Mouse (Mus musculus) neural tube, embryonic 10.5 days (tissue): ENCODE measurements at regions not wholly inside any gene's neighbourhood (a gene's known extent, or its start where the extent isn't known, plus 50 kb on each side); places are given as distances from the start of the nearest gene placed in this dataset.
"Not testable (repeated sequence)": the region's sequence is repeated elsewhere in the genome, so short reads cannot be mapped to it uniquely, and the experiment has no call there.

Experiments
- DNase-seq: peaks from one replicate; pipeline ENCODE4 v3.0.0-alpha.2; 2017; ENCODE audit warnings: low spot score; ENCODE audit errors: extremely low spot score

- no peak for DNase-seq
These were observed 322.5 kb downstream of the Ajap1 start for GRCm38 (mm10) chr4:153160115-153160514.

- no peak for DNase-seq
These were observed 325.0 kb downstream of the Ajap1 start for GRCm38 (mm10) chr4:153157572-153157971.

GRCm38 (mm10) chr4:153152923-153153322, 329.7 kb downstream of the Ajap1 start:
- DNase-seq = not testable (repeated sequence)

GRCm38 (mm10) chr4:153133147-153133546, 349.5 kb downstream of the Ajap1 start:
- DNase-seq = no peak

- DNase-seq = no peak
These were observed 353.3 kb downstream of the Ajap1 start for GRCm38 (mm10) chr4:153129345-153129744.

- no peak for DNase-seq
These were observed 354.4 kb downstream of the Ajap1 start for GRCm38 (mm10) chr4:153128162-153128561.

- no peak for DNase-seq
These were observed 362.1 kb downstream of the Ajap1 start for GRCm38 (mm10) chr4:153120480-153120879.

GRCm38 (mm10) chr4:153119647-153120102, 362.9 kb downstream of the Ajap1 start:
- no peak for DNase-seq

- no peak for DNase-seq
These were observed 363.6 kb downstream of the Ajap1 start for GRCm38 (mm10) chr4:153118824-153119646.

- DNase-seq = no peak
These were observed 367.6 kb downstream of the Ajap1 start for GRCm38 (mm10) chr4:153114998-153115397.

GRCm38 (mm10) chr4:153113577-153113976, 369.0 kb downstream of the Ajap1 start:
- no peak for DNase-seq

- DNase-seq = no peak
These were observed 372.3 kb downstream of the Ajap1 start for GRCm38 (mm10) chr4:153110291-153110746.

GRCm38 (mm10) chr4:153098591-153098990, 384.0 kb downstream of the Ajap1 start:
- DNase-seq = no peak

- no peak for DNase-seq
These were observed 385.0 kb downstream of the Ajap1 start for GRCm38 (mm10) chr4:153097601-153098000.

- no peak for DNase-seq
These were observed 389.5 kb downstream of the Ajap1 start for GRCm38 (mm10) chr4:153093129-153093528.

GRCm38 (mm10) chr4:153082166-153082565, 400.4 kb downstream of the Ajap1 start:
- no peak for DNase-seq

GRCm38 (mm10) chr4:153074590-153074989, 408.0 kb downstream of the Ajap1 start:
- no peak for DNase-seq

- DNase-seq = no peak
These were observed 412.3 kb downstream of the Ajap1 start for GRCm38 (mm10) chr4:153070190-153070745.

GRCm38 (mm10) chr4:153068484-153069033, 414.1 kb downstream of the Ajap1 start:
- DNase-seq = no peak

GRCm38 (mm10) chr4:153064021-153064605, 418.5 kb downstream of the Ajap1 start:
- no peak for DNase-seq

GRCm38 (mm10) chr4:153063402-153063801, 419.2 kb downstream of the Ajap1 start:
- no peak for DNase-seq

- no peak for DNase-seq
These were observed 424.5 kb downstream of the Ajap1 start for GRCm38 (mm10) chr4:153058152-153058551.
